Mouse (Mus musculus): ENCODE results near the gene Emp2. TPM values are rescaled to one million over a fixed set of nuclear protein-coding genes. Genes with fewer than 3 reads are reported as not detected.

The Emp2 gene
- 8.7 and 9.5 TPM in 2 replicates for polyA plus RNA-seq (2016; fragmentation: Nextera tagmentation; extraction: Ambion mirVana)

- peak; percentile 87 for ATAC-seq (ENCODE audit: insufficient number of reproducible peaks, insufficient read depth, low FRiP score, low TSS enrichment)
- H3K36me3 ChIP-seq = no peaks in the 10 kb centered on the region
- H3K9ac ChIP-seq = peak within 1 kb of the TSS; percentile 49
These were observed at the start of gene Emp2 for GRCm38 (mm10) chr16:10313646-10314088. Gene Emp2 (minus strand): TSS chr16:10313968.

GRCm38 (mm10) chr16:10363061-10363460, 49.3 kb upstream of the Emp2 start:
- no peak overlapping the region for H3K27ac ChIP-seq
- no peak overlapping the region for H3K9ac ChIP-seq
- no peak overlapping the region for H3K4me2 ChIP-seq (replicated peaks)
- no peaks in the 10 kb centered on the region for H3K9me3 ChIP-seq
- 0 out of 2 replicates have a peak, but pooled peaks cover 4% of the 10 kb centered on the region for H3K4me1 ChIP-seq
- WGBS = 59% methylated on average over 1 of the region's 1 CpGs
- no peak overlapping the region for H3K4me3 ChIP-seq
- H3K36me3 ChIP-seq = no peaks in the 10 kb centered on the region
- no peak for ATAC-seq (ENCODE audit: insufficient number of reproducible peaks, insufficient read depth, low FRiP score, low TSS enrichment)
- H3K27me3 ChIP-seq = no peaks in the 10 kb centered on the region

More at GRCm38 (mm10) chr16:10313646-10314088, at the start of gene Emp2:
- 0 out of 2 replicates have a peak, but pooled peaks cover 3% of the 10 kb centered on the region for H3K27me3 ChIP-seq
- H3K4me2 ChIP-seq (replicated peaks) = peak within 1 kb of the TSS; percentile 79
- H3K4me3 ChIP-seq = peak within 1 kb of the TSS; percentile 51
- H3K27ac ChIP-seq = no peak within 1 kb of the TSS
- peaks cover 7% of the 10 kb centered on the region; the same call in 1 of the 2 replicates for H3K4me1 ChIP-seq
- no peaks in the 10 kb centered on the region for H3K9me3 ChIP-seq
- under 1% methylated on average over 27 of the region's 40 CpGs for WGBS

GRCm38 (mm10) chr16:10359241-10359640, 45.5 kb upstream of the Emp2 start:
- H3K4me1 ChIP-seq = 0 out of 2 replicates have a peak, but pooled peaks cover 4% of the 10 kb centered on the region
- no peak overlapping the region for H3K4me3 ChIP-seq
- H3K9me3 ChIP-seq = no peaks in the 10 kb centered on the region
- WGBS = 82% methylated on average over 6 of the region's 6 CpGs
- H3K36me3 ChIP-seq = no peaks in the 10 kb centered on the region
- H3K27ac ChIP-seq = no peak overlapping the region
- ATAC-seq (ENCODE audit: insufficient number of reproducible peaks, insufficient read depth, low FRiP score, low TSS enrichment) = no peak
- no peak overlapping the region for H3K9ac ChIP-seq
- H3K4me2 ChIP-seq (replicated peaks) = no peak overlapping the region
- H3K27me3 ChIP-seq = no peaks in the 10 kb centered on the region

GRCm38 (mm10) chr16:10358010-10358934, 44.5 kb upstream of the Emp2 start:
- Histone ChIP-seq H3K9ac (no peak overlapping the region), H3K36me3 (no peaks in the 10 kb centered on the region), H3K27me3 (no peaks in the 10 kb centered on the region), H3K4me1 (0 out of 2 replicates have a peak, but pooled peaks cover 4% of the 10 kb centered on the region), H3K9me3 (no peaks in the 10 kb centered on the region), H3K4me3 (peak overlapping the region; percentile 13; the same call in 1 of the 2 replicates), H3K27ac (no peak overlapping the region), H3K4me2 (replicated peaks) (peak overlapping the region; percentile 43)
- 17% methylated on average over 30 of the region's 30 CpGs for WGBS
- ATAC-seq (ENCODE audit: insufficient number of reproducible peaks, insufficient read depth, low FRiP score, low TSS enrichment) = peak; percentile 85

- Histone ChIP-seq H3K27ac (no peak overlapping the region), H3K4me1 (0 out of 2 replicates have a peak, but pooled peaks cover 4% of the 10 kb centered on the region), H3K36me3 (no peaks in the 10 kb centered on the region), H3K9me3 (no peaks in the 10 kb centered on the region), H3K4me3 (no peak overlapping the region), H3K4me2 (replicated peaks) (no peak overlapping the region), H3K27me3 (no peaks in the 10 kb centered on the region; the same call in 1 of the 2 replicates), H3K9ac (no peak overlapping the region)
- no peak for ATAC-seq (ENCODE audit: insufficient number of reproducible peaks, insufficient read depth, low FRiP score, low TSS enrichment)
These were observed 41.2 kb upstream of the Emp2 start for GRCm38 (mm10) chr16:10355004-10355403.

GRCm38 (mm10) chr16:10351050-10351636, 37.4 kb upstream of the Emp2 start:
- Histone ChIP-seq H3K4me2 (replicated peaks) (no peak overlapping the region), H3K9ac (no peak overlapping the region), H3K27me3 (no peaks in the 10 kb centered on the region; the same call in 1 of the 2 replicates), H3K4me1 (no peaks in the 10 kb centered on the region), H3K4me3 (no peak overlapping the region), H3K9me3 (no peaks in the 10 kb centered on the region), H3K36me3 (no peaks in the 10 kb centered on the region), H3K27ac (no peak overlapping the region)
- ATAC-seq (ENCODE audit: insufficient number of reproducible peaks, insufficient read depth, low FRiP score, low TSS enrichment) = no peak
- 55% methylated on average over 9 of the region's 9 CpGs for WGBS

GRCm38 (mm10) chr16:10349876-10350275, 36.1 kb upstream of the Emp2 start:
- H3K4me3 ChIP-seq = no peak overlapping the region
- no peaks in the 10 kb centered on the region for H3K9me3 ChIP-seq
- H3K4me1 ChIP-seq = no peaks in the 10 kb centered on the region
- no peak overlapping the region for H3K9ac ChIP-seq
- no peaks in the 10 kb centered on the region for H3K36me3 ChIP-seq
- no peak overlapping the region for H3K27ac ChIP-seq
- H3K4me2 ChIP-seq (replicated peaks) = no peak overlapping the region
- ATAC-seq (ENCODE audit: insufficient number of reproducible peaks, insufficient read depth, low FRiP score, low TSS enrichment) = no peak
- WGBS = 77% methylated on average over 10 of the region's 10 CpGs
- no peaks in the 10 kb centered on the region; the same call in 1 of the 2 replicates for H3K27me3 ChIP-seq

GRCm38 (mm10) chr16:10349436-10349835, 35.7 kb upstream of the Emp2 start:
- WGBS = 63% methylated on average over 5 of the region's 5 CpGs
- H3K27me3 ChIP-seq = no peaks in the 10 kb centered on the region; the same call in 1 of the 2 replicates
- ATAC-seq (ENCODE audit: insufficient number of reproducible peaks, insufficient read depth, low FRiP score, low TSS enrichment) = no peak

GRCm38 (mm10) chr16:10347551-10347950, 33.8 kb upstream of the Emp2 start:
- Histone ChIP-seq H3K27ac (no peak overlapping the region), H3K9ac (no peak overlapping the region), H3K4me2 (replicated peaks) (no peak overlapping the region), H3K9me3 (no peaks in the 10 kb centered on the region), H3K4me3 (no peak overlapping the region), H3K4me1 (no peaks in the 10 kb centered on the region), H3K27me3 (no peaks in the 10 kb centered on the region; the same call in 1 of the 2 replicates), H3K36me3 (no peaks in the 10 kb centered on the region)
- WGBS = 85% methylated on average over 7 of the region's 7 CpGs
- ATAC-seq (ENCODE audit: insufficient number of reproducible peaks, insufficient read depth, low FRiP score, low TSS enrichment) = no peak

More at GRCm38 (mm10) chr16:10349436-10349835, 35.7 kb upstream of the Emp2 start:
- Histone ChIP-seq H3K9ac (no peak overlapping the region), H3K4me2 (replicated peaks) (no peak overlapping the region), H3K9me3 (no peaks in the 10 kb centered on the region), H3K4me3 (no peak overlapping the region), H3K4me1 (no peaks in the 10 kb centered on the region), H3K36me3 (no peaks in the 10 kb centered on the region), H3K27ac (no peak overlapping the region)

- ATAC-seq (ENCODE audit: insufficient number of reproducible peaks, insufficient read depth, low FRiP score, low TSS enrichment) = no peak
- no peaks in the 10 kb centered on the region for H3K27me3 ChIP-seq
- H3K9me3 ChIP-seq = no peaks in the 10 kb centered on the region
- no peak overlapping the region for H3K4me2 ChIP-seq (replicated peaks)
- no peak overlapping the region for H3K4me3 ChIP-seq
- 67% methylated on average over 4 of the region's 4 CpGs for WGBS
- H3K4me1 ChIP-seq = no peaks in the 10 kb centered on the region
- H3K9ac ChIP-seq = no peak overlapping the region
- no peaks in the 10 kb centered on the region for H3K36me3 ChIP-seq
- no peak overlapping the region for H3K27ac ChIP-seq
These were observed 27.3 kb upstream of the Emp2 start for GRCm38 (mm10) chr16:10341110-10341509.

GRCm38 (mm10) chr16:10339930-10340329, 26.2 kb upstream of the Emp2 start:
- Histone ChIP-seq H3K4me3 (no peak overlapping the region), H3K27ac (no peak overlapping the region), H3K9ac (no peak overlapping the region), H3K36me3 (no peaks in the 10 kb centered on the region), H3K4me2 (replicated peaks) (no peak overlapping the region), H3K27me3 (no peaks in the 10 kb centered on the region), H3K4me1 (no peaks in the 10 kb centered on the region), H3K9me3 (no peaks in the 10 kb centered on the region)
- WGBS = 91% methylated on average over 10 of the region's 10 CpGs
- ATAC-seq (ENCODE audit: insufficient number of reproducible peaks, insufficient read depth, low FRiP score, low TSS enrichment) = no peak
